Mouse (Mus musculus): ENCODE data around the gene Tma7. TPM values are rescaled to one million over a fixed set of nuclear protein-coding genes. Genes with fewer than 3 reads are reported as not detected.

Tma7 gene
- polyA plus RNA-seq, 1 experiment from 2014 or later = 793 TPM

- Histone ChIP-seq H3K4me1 (no peaks in the 10 kb centered on the region), H3K27me3 (ENCODE audit: poor library complexity, severe bottlenecking) (no peaks in the 10 kb centered on the region), H3K4me3 (no peak overlapping the region), H3K27ac (no peak overlapping the region), H3K9me3 (no peaks in the 10 kb centered on the region), H3K36me3 (replicated peaks) (no peaks in the 10 kb centered on the region; the same call in 1 of the 2 replicates)
- no peak for DNase-seq (ENCODE audit: extremely low spot score, low spot score)
- WGBS = 84% methylated on average over 3 of the region's 3 CpGs
These were observed 54.0 kb downstream of the Tma7 start for GRCm38 (mm10) chr9:109028421-109028820.

DNA sequence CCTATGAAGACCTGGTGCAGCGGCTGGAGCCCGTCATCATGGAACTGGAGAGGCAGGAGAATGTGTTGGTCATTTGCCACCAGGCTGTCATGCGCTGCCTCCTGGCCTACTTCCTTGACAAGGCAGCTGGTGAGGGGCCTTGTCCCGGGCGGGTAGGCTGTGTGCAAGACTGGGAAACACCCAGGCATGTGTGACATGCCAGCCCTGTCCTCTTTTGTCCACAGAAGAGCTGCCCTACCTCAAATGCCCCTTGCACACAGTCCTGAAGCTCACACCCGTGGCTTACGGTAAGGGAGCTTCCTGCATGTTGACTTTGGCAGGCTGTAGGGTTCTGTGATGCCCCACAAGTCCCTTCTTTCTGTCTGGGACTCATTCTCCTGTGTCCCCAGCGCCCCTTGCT lies 54.9 kb downstream of the Tma7 start:
- Histone ChIP-seq H3K9me3 (no peaks in the 10 kb centered on the region), H3K4me3 (no peak overlapping the region), H3K27ac (no peak overlapping the region), H3K27me3 (ENCODE audit: poor library complexity, severe bottlenecking) (no peaks in the 10 kb centered on the region), H3K4me1 (no peaks in the 10 kb centered on the region), H3K36me3 (replicated peaks) (no peaks in the 10 kb centered on the region; the same call in 1 of the 2 replicates)
- 89% methylated on average over 8 of the region's 8 CpGs for WGBS
- DNase-seq (ENCODE audit: extremely low spot score, low spot score) = no peak

Other genes with a start within 250 kb of the Tma7 start
- gene Slc26a6, start 229.3 kb downstream of the Tma7 start, polyA plus RNA-seq (2016; fragmentation: Nextera tagmentation; extraction: Ambion mirVana) = 11.5 and 11.6 TPM in 2 replicates
- not detected in 2 replicates for gene Tmem89, start 168.0 kb downstream of the Tma7 start, polyA plus RNA-seq (2016; fragmentation: Nextera tagmentation; extraction: Ambion mirVana)
- 468 and 481 TPM in 2 replicates for gene Uqcrc1, start 146.0 kb downstream of the Tma7 start, polyA plus RNA-seq (2016; fragmentation: Nextera tagmentation; extraction: Ambion mirVana)
- gene Col7a1, start 129.0 kb downstream of the Tma7 start, polyA plus RNA-seq (2016; fragmentation: Nextera tagmentation; extraction: Ambion mirVana) = 1.5 and 2.3 TPM in 2 replicates
- gene Ucn2, start 96.6 kb downstream of the Tma7 start, polyA plus RNA-seq (2016; fragmentation: Nextera tagmentation; extraction: Ambion mirVana) = not detected in 2 replicates
- gene Pfkfb4, start 90.8 kb downstream of the Tma7 start, polyA plus RNA-seq (2016; fragmentation: Nextera tagmentation; extraction: Ambion mirVana) = 10.5 and 12.4 TPM in 2 replicates
- 29.7 and 31.5 TPM in 2 replicates for gene Shisa5, start 44.0 kb downstream of the Tma7 start, polyA plus RNA-seq (2016; fragmentation: Nextera tagmentation; extraction: Ambion mirVana)
- 7.6 and 9.1 TPM in 2 replicates for gene Trex1, start 22.9 kb downstream of the Tma7 start, polyA plus RNA-seq (2016; fragmentation: Nextera tagmentation; extraction: Ambion mirVana)
- 34.9 and 35.0 TPM in 2 replicates for gene Atrip, start 8.5 kb downstream of the Tma7 start, polyA plus RNA-seq (2016; fragmentation: Nextera tagmentation; extraction: Ambion mirVana)
- 13.3 and 14.7 TPM in 2 replicates for gene Ccdc51, start 94 bp downstream of the Tma7 start, polyA plus RNA-seq (2016; fragmentation: Nextera tagmentation; extraction: Ambion mirVana)
- gene Plxnb1, start 12.8 kb upstream of the Tma7 start, polyA plus RNA-seq (2016; fragmentation: Nextera tagmentation; extraction: Ambion mirVana) = 27.0 and 28.9 TPM in 2 replicates
- not detected in 2 replicates for gene Fbxw21, start 79.5 kb upstream of the Tma7 start, polyA plus RNA-seq (2016; fragmentation: Nextera tagmentation; extraction: Ambion mirVana)
- not detected in 2 replicates for gene Fbxw13, start 113.4 kb upstream of the Tma7 start, polyA plus RNA-seq (2016; fragmentation: Nextera tagmentation; extraction: Ambion mirVana)
- gene Fbxw20, start 152.2 kb upstream of the Tma7 start, polyA plus RNA-seq (2016; fragmentation: Nextera tagmentation; extraction: Ambion mirVana) = not detected in 2 replicates
- not detected in 2 replicates for gene Fbxw14, start 205.1 kb upstream of the Tma7 start, polyA plus RNA-seq (2016; fragmentation: Nextera tagmentation; extraction: Ambion mirVana)

Measured in forebrain, embryonic 10.5 days (tissue).